Mouse (Mus musculus) CH12.LX (cell line): Measurements from ENCODE around the gene Gm38392. TPM values are rescaled to one million over a fixed set of nuclear protein-coding genes. Genes with fewer than 3 reads are reported as not detected.
A peak's percentile ranks its signal among the peaks of the same experiment; 100 is the strongest.

Source experiments
- DNase-seq: peaks from one replicate; pipeline ENCODE4 v3.0.0-alpha.2; 2013; ENCODE audit errors: extremely low read depth
- H3K27ac ChIP-seq: 2 replicates; pipeline ENCODE4 v1.5.1; 2012; ENCODE audit warnings: low read depth, mild to moderate bottlenecking, control low read depth, moderate library complexity; ENCODE audit not compliant: insufficient read depth
- H3K27me3 ChIP-seq: replicated peaks from 2 replicates; pipeline ENCODE3; 2012; ENCODE audit warnings: inconsistent platforms
- H3K36me3 ChIP-seq, 2 experiments: replicated peaks in 1 of 2; 2 replicates each; pipeline versions ENCODE3 to v1.6.1; 2012; ENCODE audit warnings: inconsistent platforms in 1 of 2, low read length in 1 of 2, mild to moderate bottlenecking in 1 of 2, mixed read lengths in 1 of 2, moderate library complexity in 1 of 2; ENCODE audit not compliant: control insufficient read depth in 1 of 2, insufficient read depth in 1 of 2
- H3K4me1 ChIP-seq, 2 experiments: 2 replicates each; pipeline ENCODE4 v1.6.1; 2012; ENCODE audit warnings: inconsistent platforms in 1 of 2, moderate library complexity in 1 of 2; ENCODE audit not compliant: insufficient read depth in 2 of 2, control insufficient read depth in 1 of 2
- H3K4me2 ChIP-seq: 2 replicates; pipeline ENCODE4 v1.6.1; 2012; ENCODE audit warnings: low read depth, mild to moderate bottlenecking, control low read depth; ENCODE audit not compliant: poor library complexity, insufficient read depth, severe bottlenecking
- H3K4me3 ChIP-seq, 3 experiments: fragments of 150-350 bp in 1 of 3; sonication (generic) in 1 of 3; replicated peaks in 1 of 3; 2 replicates each; pipeline versions ENCODE3 to v1.5.1; 2011 to 2012; ENCODE audit warnings: low read depth in 2 of 3, low read length in 2 of 3, mild to moderate bottlenecking in 2 of 3, moderate library complexity in 2 of 3, control low read depth in 1 of 3, improper control_type of control experiment in 1 of 3, inconsistent platforms in 1 of 3, mixed read lengths in 1 of 3; ENCODE audit not compliant: poor library complexity in 1 of 3
- H3K79me2 ChIP-seq: replicated peaks from 2 replicates; pipeline ENCODE4 v1.6.1; 2012; ENCODE audit warnings: mild to moderate bottlenecking, moderate library complexity; ENCODE audit not compliant: control insufficient read depth, poor library complexity, insufficient read depth, severe bottlenecking; ENCODE audit errors: extremely low read depth
- H3K9ac ChIP-seq: 2 replicates; pipeline ENCODE4 v1.6.1; 2012; ENCODE audit warnings: low read depth, mild to moderate bottlenecking, control low read depth, moderate library complexity; ENCODE audit not compliant: insufficient read depth
- H3K9me3 ChIP-seq: replicated peaks from 2 replicates; pipeline ENCODE3; 2012; ENCODE audit warnings: low read length, inconsistent platforms, mixed read lengths
- CHD1 ChIP-seq: IDR thresholded peaks from 2 replicates; pipeline ENCODE4 v1.6.1; 2012; ENCODE audit warnings: low read depth, low read length, improper control_type of control experiment, inconsistent platforms
- ETS1 ChIP-seq: conservative IDR thresholded peaks from 2 replicates; pipeline ENCODE4 v1.6.1; 2012; ENCODE audit warnings: low read depth, mild to moderate bottlenecking, inconsistent platforms, low read length, improper control_type of control experiment, moderate library complexity
- GABPA ChIP-seq: IDR thresholded peaks from 2 replicates; pipeline ENCODE4 v1.6.1; 2012; ENCODE audit warnings: low read depth, low read length, improper control_type of control experiment, inconsistent platforms; ENCODE audit not compliant: insufficient replicate concordance
- HCFC1 ChIP-seq: IDR thresholded peaks from 2 replicates; pipeline ENCODE4 v1.6.1; 2012; ENCODE audit warnings: low read depth, mild to moderate bottlenecking, inconsistent platforms, low read length, improper control_type of control experiment
- IRF4 ChIP-seq: IDR thresholded peaks from 2 replicates; pipeline ENCODE4 v1.6.1; 2014; ENCODE audit warnings: low read depth, mild to moderate bottlenecking, inconsistent platforms, low read length, improper control_type of control experiment
- JUN ChIP-seq: IDR thresholded peaks from 2 replicates; pipeline ENCODE4 v1.6.1; 2011; ENCODE audit warnings: low read depth, mild to moderate bottlenecking, low read length, improper control_type of control experiment, moderate library complexity; ENCODE audit not compliant: insufficient read depth
- MAFK ChIP-seq: IDR thresholded peaks from 2 replicates; pipeline ENCODE4 v1.6.1; 2011; ENCODE audit warnings: low read length, improper control_type of control experiment; ENCODE audit not compliant: insufficient replicate concordance
- MEF2A ChIP-seq: IDR thresholded peaks from 2 replicates; pipeline ENCODE4 v1.6.1; 2014; ENCODE audit warnings: low read depth, mild to moderate bottlenecking, inconsistent platforms, low read length, improper control_type of control experiment, borderline replicate concordance
- MXI1 ChIP-seq: IDR thresholded peaks from 2 replicates; pipeline ENCODE4 v1.6.1; 2011; ENCODE audit warnings: mild to moderate bottlenecking, low read depth, low read length, improper control_type of control experiment
- NELFE ChIP-seq: IDR thresholded peaks from 2 replicates; pipeline ENCODE4 v1.6.1; 2011; ENCODE audit warnings: low read depth, low read length, improper control_type of control experiment
- NRF1 ChIP-seq: IDR thresholded peaks from 2 replicates; pipeline ENCODE4 v1.6.1; 2014; ENCODE audit warnings: low read depth, mild to moderate bottlenecking, inconsistent platforms, low read length, improper control_type of control experiment, moderate library complexity
- PAX5 ChIP-seq: IDR thresholded peaks from 2 replicates; pipeline ENCODE4 v1.6.1; 2012; ENCODE audit warnings: low read length, inconsistent platforms, mixed read lengths
- RCOR1 ChIP-seq: conservative IDR thresholded peaks from 2 replicates; pipeline ENCODE4 v1.6.1; 2012; ENCODE audit warnings: low read depth, mild to moderate bottlenecking, inconsistent platforms, low read length, improper control_type of control experiment
- ZKSCAN1 ChIP-seq: IDR thresholded peaks from 2 replicates; pipeline ENCODE4 v1.6.1; 2012; ENCODE audit warnings: low read depth, inconsistent platforms, low read length, improper control_type of control experiment, borderline replicate concordance
- dilution Hi-C: fragments of 300-500 bp; cut with MboI; formaldehyde crosslinking; loops from 2 replicates; pipeline ENCODE4 v1.14.3; 2020; ENCODE audit warnings: low sequenced_read_pairs; ENCODE audit not compliant: extremely low pct_unique_long_range_greater_than_20kb, extremely low pct_ligation_motif_present
- in situ Hi-C: fragments of 300-500 bp; cut with MboI; formaldehyde crosslinking; loops from 3 replicates; pipeline ENCODE4 v1.14.3; 2019; ENCODE audit warnings: low sequenced_read_pairs, low pct_ligation_motif_present, low pct_unique_long_range_greater_than_20kb, mixed read lengths
- polyA plus RNA-seq: library from polyadenylated mRNA; unstranded; fragments of >175 nt; gene quantifications from 2 replicates; pipeline ENCODE4 v1.2.1, GENCODE M21; 2012; ENCODE audit warnings: low read depth; ENCODE audit not compliant: insufficient read length
- total RNA-seq, 2 experiments: library from RNA; depleted of rRNA; stranded (reverse); fragments of 300-350 nt in 1 of 2; fragments of >200 nt in 1 of 2; gene quantifications; 2 replicates each; pipeline ENCODE4 v1.2.3; 2012 to 2014

Gene Gm38392
- total and polyA plus RNA-seq, 3 experiments: not detected

GRCm38 (mm10) chr3:88232851-88233649, 54.0 kb downstream of the Gm38392 start:
- TF ChIP-seq ZKSCAN1 (no peak), GABPA (no peak), IRF4 (peak; percentile 41)
- no peaks in the 10 kb centered on the region for H3K79me2 ChIP-seq
- H3K9ac ChIP-seq: no peak overlapping the region
- no peaks in the 10 kb centered on the region for H3K9me3 ChIP-seq
- DNase-seq: no peak
- in situ Hi-C loops (no loop called here), dilution Hi-C loops (no loop called here)
- H3K4me1 ChIP-seq: peaks cover 20 to 58% of the 10 kb centered on the region in 2 experiments
- H3K27me3 ChIP-seq: peaks cover 43% of the 10 kb centered on the region
- no peak overlapping the region for H3K4me2 ChIP-seq
- no peaks in the 10 kb centered on the region for H3K36me3 ChIP-seq
- no peak overlapping the region for H3K4me3 ChIP-seq
- no peak overlapping the region for H3K27ac ChIP-seq

GRCm38 (mm10) chr3:88232301-88232702, 54.7 kb downstream of the Gm38392 start:
- in situ Hi-C loops: no loop called here
- H3K9me3 ChIP-seq: no peaks in the 10 kb centered on the region
- no peak for DNase-seq
- no peaks in the 10 kb centered on the region for H3K36me3 ChIP-seq
- no peak overlapping the region for H3K4me2 ChIP-seq
- dilution Hi-C loops: no loop called here
- no peak overlapping the region for H3K27ac ChIP-seq
- TF ChIP-seq RCOR1 (no peak), PAX5 (no peak), CHD1 (no peak), JUN (no peak), ETS1 (no peak), HCFC1 (no peak), NELFE (no peak), NRF1 (no peak), GABPA (no peak), MEF2A (no peak), MAFK (no peak), ZKSCAN1 (no peak), MXI1 (no peak)
- no peak overlapping the region for H3K9ac ChIP-seq
- H3K79me2 ChIP-seq: no peaks in the 10 kb centered on the region
- H3K27me3 ChIP-seq: peaks cover 39% of the 10 kb centered on the region
- H3K4me3 ChIP-seq: no peak overlapping the region
- peaks cover 20 to 58% of the 10 kb centered on the region in 2 experiments for H3K4me1 ChIP-seq
